Comparison of ENCODE assay signal across 17 mouse cellular contexts in the genomic region with DNA sequence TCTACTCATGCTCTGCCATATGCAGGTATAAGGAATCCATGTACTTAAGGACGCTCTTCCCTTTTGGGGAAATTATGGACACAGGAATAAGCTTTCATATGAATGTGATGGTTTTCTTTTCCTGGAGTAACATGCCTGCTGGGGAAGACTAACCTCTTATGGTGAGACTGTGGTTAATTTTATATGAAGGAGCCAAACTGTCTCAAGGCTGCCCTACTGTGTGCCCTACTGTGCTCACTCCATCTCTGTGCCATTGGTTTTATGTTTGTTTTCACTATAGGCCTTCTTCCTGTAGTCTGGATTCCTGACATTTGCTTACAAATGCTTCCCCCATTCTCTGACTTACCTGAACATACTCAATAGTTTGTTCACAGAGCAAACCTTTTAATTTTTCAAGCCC. TPM values are rescaled to one million over a fixed set of nuclear protein-coding genes. Genes with fewer than 3 reads are reported as not detected.
"Had no signal": no experiment of that assay in that cellular context is flagged by ENCODE, and none has a peak within 500 bp of the region (broad histone marks: within the 10 kb centered on the region; RNA-seq: fewer than 3 reads in every experiment).

No protein-coding gene starts in this region.

- H3K36me3 ChIP-seq: neural tube, embryonic 13.5 days; neural tube, embryonic 15.5 days; stomach, embryonic 15.5 days had no signal

- H3K27me3 ChIP-seq: neural tube, embryonic 13.5 days; neural tube, embryonic 15.5 days; stomach, embryonic 15.5 days had no signal

- H3K4me2 ChIP-seq: neural tube, embryonic 13.5 days; neural tube, embryonic 15.5 days; stomach, embryonic 15.5 days had no signal

- H3K4me1 ChIP-seq: stomach, embryonic 15.5 days had no signal

- H3K9ac ChIP-seq: neural tube, embryonic 13.5 days; neural tube, embryonic 15.5 days; stomach, embryonic 15.5 days had no signal

- H3K27ac ChIP-seq: neural tube, embryonic 13.5 days; neural tube, embryonic 15.5 days; stomach, embryonic 15.5 days; stomach, postnatal 0 days had no signal

- DNase-seq: retina, postnatal 1 day; right cerebral cortex, adult 18-20 months; right cerebral cortex, postnatal 14 days; right cerebral cortex, postnatal 25 days; right cerebral cortex, postnatal 4 days; spleen, adult 18-20 months; thymus, adult 18-20 months; thymus, adult 2 months; thymus, postnatal 14 days; thymus, postnatal 25 days; thymus, postnatal 36 days; thymus, postnatal 4 days had no signal

- H3K4me3 ChIP-seq: neural tube, embryonic 13.5 days; neural tube, embryonic 15.5 days; stomach, embryonic 15.5 days had no signal

- H3K9me3 ChIP-seq: stomach, embryonic 15.5 days had no signal

RNA-seq across cellular contexts. Expression of a gene that starts 13.9 kb away (rescaled TPM):
- polyA plus RNA-seq: spleen, adult 2 months had no signal
